Mouse (Mus musculus): ENCODE measurements around the gene Sema4c.

GRCm38 (mm10) chr1:36535477-36536396, 22.4 kb downstream of the Sema4c start:
- no peak for TF ChIP-seq CTCF (IDR thresholded peaks at IDR 0.05; ENCODE audit: control insufficient read depth, insufficient read depth, insufficient read length)
- no peak for TF ChIP-seq CEBPB (IDR thresholded peaks at IDR 0.05; ENCODE audit: low read depth)
- no peak for TF ChIP-seq MAX (IDR thresholded peaks at IDR 0.05)
- no peak for TF ChIP-seq MYOG (IDR thresholded peaks at IDR 0.05; ENCODE audit: control insufficient read depth, extremely low read depth, insufficient read length)
- no peak for TF ChIP-seq FOSL1 (IDR thresholded peaks at IDR 0.05; ENCODE audit: insufficient read depth, low read length, poor library complexity, severe bottlenecking)
- no peak for TF ChIP-seq USF1 (IDR thresholded peaks at IDR 0.05; ENCODE audit: low read depth)
- TF ChIP-seq MYOD1 (IDR thresholded peaks at IDR 0.05; ENCODE audit: control insufficient read depth, insufficient read length, low read depth), result no peak
